Mouse (Mus musculus): ENCODE data around the gene Tgfb1. TPM values are rescaled to one million over a fixed set of nuclear protein-coding genes. Genes with fewer than 3 reads are reported as not detected.
A peak's percentile ranks its signal among the peaks of the same experiment; 100 is the strongest.

Gene Tgfb1
- polyA plus RNA-seq (2012; rRNA removed), result 16.2 and 27.6 TPM in 2 replicates

GRCm38 (mm10) chr7:25686680-25687531 is at the start of gene Tgfb1:
Gene Tgfb1, plus strand, starts transcription at chr7:25687002.
- peak; percentile 78 for DNase-seq (ENCODE audit: low spot score)

- no peak for DNase-seq (ENCODE audit: low spot score)
Measured at GRCm38 (mm10) chr7:25637099-25637498, 49.7 kb upstream of the Tgfb1 start.

- no peak for DNase-seq (ENCODE audit: low spot score)
Measured at GRCm38 (mm10) chr7:25639754-25640153, 47.0 kb upstream of the Tgfb1 start.

- no peak for DNase-seq (ENCODE audit: low spot score)
Measured at GRCm38 (mm10) chr7:25644136-25644535, 42.7 kb upstream of the Tgfb1 start.

GRCm38 (mm10) chr7:25644631-25645030 is 42.2 kb upstream of the Tgfb1 start:
- DNase-seq (ENCODE audit: low spot score), result no peak

- no peak for DNase-seq (ENCODE audit: low spot score)
Measured at GRCm38 (mm10) chr7:25645074-25645473, 41.7 kb upstream of the Tgfb1 start.

- no peak for DNase-seq (ENCODE audit: low spot score)
Measured at GRCm38 (mm10) chr7:25647574-25648123, 39.2 kb upstream of the Tgfb1 start.

- DNase-seq (ENCODE audit: low spot score), result no peak
Measured at GRCm38 (mm10) chr7:25649839-25650238, 37.0 kb upstream of the Tgfb1 start.

GRCm38 (mm10) chr7:25651281-25651680 is 35.5 kb upstream of the Tgfb1 start:
- DNase-seq (ENCODE audit: low spot score), result no peak

- no peak for DNase-seq (ENCODE audit: low spot score)
Measured at GRCm38 (mm10) chr7:25652244-25652759, 34.5 kb upstream of the Tgfb1 start.

- no peak for DNase-seq (ENCODE audit: low spot score)
Measured at GRCm38 (mm10) chr7:25655601-25656428, 31.0 kb upstream of the Tgfb1 start.

GRCm38 (mm10) chr7:25657785-25658184 is 29.0 kb upstream of the Tgfb1 start:
- no peak for DNase-seq (ENCODE audit: low spot score)

- peak; percentile 92 for DNase-seq (ENCODE audit: low spot score)
Measured at GRCm38 (mm10) chr7:25658657-25659472, 27.9 kb upstream of the Tgfb1 start, which contains the start of the genes Bckdha and Exosc5. Gene Bckdha, minus strand, starts transcription at chr7:25658981. Gene Exosc5, plus strand, starts transcription at chr7:25659164.

- DNase-seq (ENCODE audit: low spot score), result no peak
Measured at GRCm38 (mm10) chr7:25666381-25666780, 20.4 kb upstream of the Tgfb1 start.

- DNase-seq (ENCODE audit: low spot score), result no peak
Measured at GRCm38 (mm10) chr7:25669158-25669557, 17.6 kb upstream of the Tgfb1 start.

- no peak for DNase-seq (ENCODE audit: low spot score)
Measured at GRCm38 (mm10) chr7:25669631-25670030, 17.2 kb upstream of the Tgfb1 start.

GRCm38 (mm10) chr7:25670096-25670495 is 16.7 kb upstream of the Tgfb1 start:
- no peak for DNase-seq (ENCODE audit: low spot score)

- no peak for DNase-seq (ENCODE audit: low spot score)
Measured at GRCm38 (mm10) chr7:25671686-25672085, 15.1 kb upstream of the Tgfb1 start.

- DNase-seq (ENCODE audit: low spot score), result no peak
Measured at GRCm38 (mm10) chr7:25672442-25672841, 14.4 kb upstream of the Tgfb1 start.

GRCm38 (mm10) chr7:25674297-25674696 is 12.5 kb upstream of the Tgfb1 start:
- no peak for DNase-seq (ENCODE audit: low spot score)

GRCm38 (mm10) chr7:25674719-25675300 is 12.0 kb upstream of the Tgfb1 start, which contains the start of gene Tmem91:
Gene Tmem91, minus strand, starts transcription at chr7:25675166.
- DNase-seq (ENCODE audit: low spot score), result no peak
